Mouse (Mus musculus) hindbrain, embryonic 14.5 days (tissue): ENCODE results near the gene Smco2. TPM values are rescaled to one million over a fixed set of nuclear protein-coding genes. Genes with fewer than 3 reads are reported as not detected.
A peak's percentile ranks its signal among the peaks of the same experiment; 100 is the strongest.

Experiments used
- ATAC-seq: fragments of 200-750 bp; cut with Nextera tagmentation; 2 replicates; pipeline ENCODE4 v1.8.0; 2017; ENCODE audit warnings: moderate number of reproducible peaks, mild to moderate bottlenecking, moderate TSS enrichment, moderate library complexity; ENCODE audit not compliant: low FRiP score
- DNase-seq: peaks from one replicate; pipeline ENCODE4 v3.0.0-alpha.2; 2015; ENCODE audit warnings: low spot score
- H3K27ac ChIP-seq: fragments of 300-500 bp; sonication (generic); 2 replicates; pipeline ENCODE4 v1.5.1; 2014; ENCODE audit warnings: mild to moderate bottlenecking, moderate library complexity
- H3K27me3 ChIP-seq: fragments of 300-500 bp; sonication (generic); 2 replicates; pipeline ENCODE4 v1.6.1; 2014; ENCODE audit warnings: mild to moderate bottlenecking, low read length, mixed read lengths; ENCODE audit not compliant: control insufficient read depth, insufficient read depth
- H3K36me3 ChIP-seq: fragments of 300-500 bp; sonication (generic); replicated peaks from 2 replicates; pipeline ENCODE4 v1.6.1; 2014; ENCODE audit not compliant: control insufficient read depth, insufficient read depth
- H3K4me1 ChIP-seq: fragments of 300-500 bp; sonication (generic); replicated peaks from 2 replicates; pipeline ENCODE4 v1.6.1; 2014; ENCODE audit warnings: antibody characterized with exemption, low read length, mixed read lengths; ENCODE audit not compliant: control insufficient read depth, insufficient read depth
- H3K4me2 ChIP-seq: fragments of 300-500 bp; sonication (generic); replicated peaks from 2 replicates; pipeline ENCODE4 v1.6.1; 2014; ENCODE audit warnings: mild to moderate bottlenecking, moderate library complexity
- H3K4me3 ChIP-seq: fragments of 300-500 bp; sonication (generic); replicated peaks from 2 replicates; pipeline ENCODE4 v1.5.1; 2014; ENCODE audit warnings: mild to moderate bottlenecking, low read length
- H3K9ac ChIP-seq: fragments of 300-500 bp; sonication (generic); 2 replicates; pipeline ENCODE4 v1.6.1; 2014
- H3K9me3 ChIP-seq: fragments of 300-500 bp; sonication (generic); 2 replicates; pipeline ENCODE4 v1.6.1; 2016; ENCODE audit warnings: low read length; ENCODE audit not compliant: control insufficient read depth
- WGBS: fragments of 180-500 bp; shearing (Covaris S2); extraction: QIAGEN DNeasy Blood & Tissue Kit; methylation state at CpG from one replicate; pipeline ENCODE4 v1.1.7; 2014; 5-methylcytosine and 5-hydroxymethylcytosine counted together
- polyA plus RNA-seq: library from polyadenylated mRNA; unstranded; fragments of >200 nt; fragmentation: Nextera tagmentation; extraction: Ambion mirVana; gene quantifications from 2 replicates; pipeline ENCODE4 v1.2.1, GENCODE M21; 2014

Gene Smco2
- polyA plus RNA-seq, result not detected in 2 replicates

DNA sequence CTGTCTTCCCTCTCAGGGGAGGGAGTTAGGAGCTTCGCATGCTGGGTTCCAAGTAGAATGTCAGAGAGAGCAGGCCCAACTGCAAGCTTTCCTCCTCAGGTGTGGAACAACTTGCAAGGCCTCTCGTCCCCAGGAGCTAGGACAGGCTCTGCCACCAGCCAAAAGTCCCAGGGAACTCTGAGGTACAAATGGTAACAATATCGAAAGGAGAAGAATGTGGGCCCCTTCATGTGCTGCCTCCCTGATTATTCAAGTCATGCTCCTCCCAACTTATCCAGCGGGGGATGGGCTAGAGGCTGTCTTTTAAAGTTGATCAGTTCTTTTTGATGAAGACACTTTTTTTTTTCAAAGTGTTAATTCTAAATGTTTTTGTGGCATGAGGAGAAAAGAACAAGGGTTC, at the start of gene Smco2:
Gene Smco2, plus strand, starts transcription at position 55 of the 400 bp plus-strand sequence.
- Histone ChIP-seq H3K9me3 (no peaks in the 10 kb centered on the region), H3K27ac (no peak within 1 kb of the TSS), H3K27me3 (no peaks in the 10 kb centered on the region), H3K36me3 (no peaks in the 10 kb centered on the region), H3K4me3 (no peak within 1 kb of the TSS), H3K4me1 (no peaks in the 10 kb centered on the region), H3K9ac (no peak within 1 kb of the TSS), H3K4me2 (no peak within 1 kb of the TSS)
- WGBS, result 65% methylated on average over 4 of the region's 4 CpGs
- no peak for ATAC-seq
- DNase-seq, result no peak

DNA sequence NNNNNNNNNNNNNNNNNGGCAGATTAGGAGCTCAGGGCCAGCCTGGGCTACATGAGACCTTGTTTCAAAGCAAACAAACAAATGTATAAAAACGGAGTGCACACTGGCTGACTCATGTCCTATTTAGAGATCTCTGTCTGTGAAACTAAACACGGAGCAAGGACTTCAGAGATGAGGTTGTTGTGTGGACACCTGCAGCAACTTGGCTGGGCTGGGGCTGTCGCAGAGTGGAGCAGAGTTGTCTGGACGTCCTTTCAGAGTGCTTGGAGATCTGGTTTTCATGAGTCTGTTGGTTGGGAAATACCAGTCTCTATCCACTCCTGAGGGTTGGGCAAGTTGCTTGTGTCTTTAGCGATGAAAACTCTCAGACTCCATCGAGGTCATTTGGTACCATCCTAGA, 39.9 kb upstream of the Smco2 start:
- Histone ChIP-seq H3K4me3 (no peak overlapping the region), H3K9ac (no peak overlapping the region), H3K4me2 (no peak overlapping the region), H3K27ac (no peak overlapping the region), H3K4me1 (no peaks in the 10 kb centered on the region), H3K9me3 (no peaks in the 10 kb centered on the region), H3K36me3 (no peaks in the 10 kb centered on the region; the same call in 1 of the 2 replicates), H3K27me3 (no peaks in the 10 kb centered on the region)
- no peak for ATAC-seq
- DNase-seq, result no peak
- WGBS, result 92% methylated on average over 6 of the region's 6 CpGs

- ATAC-seq, result no peak
- H3K27me3 ChIP-seq, result no peaks in the 10 kb centered on the region
- H3K4me3 ChIP-seq, result no peak overlapping the region
- no peak overlapping the region for H3K27ac ChIP-seq
- H3K9ac ChIP-seq, result no peak overlapping the region
- no peaks in the 10 kb centered on the region for H3K4me1 ChIP-seq
- no peak overlapping the region for H3K4me2 ChIP-seq
- no peaks in the 10 kb centered on the region; the same call in 1 of the 2 replicates for H3K36me3 ChIP-seq
- H3K9me3 ChIP-seq, result no peaks in the 10 kb centered on the region
- no peak for DNase-seq
- WGBS, result 92% methylated on average over 5 of the region's 5 CpGs
Measured at GRCm38 (mm10) chr6:146813007-146813406, 36.9 kb upstream of the Smco2 start.

DNA sequence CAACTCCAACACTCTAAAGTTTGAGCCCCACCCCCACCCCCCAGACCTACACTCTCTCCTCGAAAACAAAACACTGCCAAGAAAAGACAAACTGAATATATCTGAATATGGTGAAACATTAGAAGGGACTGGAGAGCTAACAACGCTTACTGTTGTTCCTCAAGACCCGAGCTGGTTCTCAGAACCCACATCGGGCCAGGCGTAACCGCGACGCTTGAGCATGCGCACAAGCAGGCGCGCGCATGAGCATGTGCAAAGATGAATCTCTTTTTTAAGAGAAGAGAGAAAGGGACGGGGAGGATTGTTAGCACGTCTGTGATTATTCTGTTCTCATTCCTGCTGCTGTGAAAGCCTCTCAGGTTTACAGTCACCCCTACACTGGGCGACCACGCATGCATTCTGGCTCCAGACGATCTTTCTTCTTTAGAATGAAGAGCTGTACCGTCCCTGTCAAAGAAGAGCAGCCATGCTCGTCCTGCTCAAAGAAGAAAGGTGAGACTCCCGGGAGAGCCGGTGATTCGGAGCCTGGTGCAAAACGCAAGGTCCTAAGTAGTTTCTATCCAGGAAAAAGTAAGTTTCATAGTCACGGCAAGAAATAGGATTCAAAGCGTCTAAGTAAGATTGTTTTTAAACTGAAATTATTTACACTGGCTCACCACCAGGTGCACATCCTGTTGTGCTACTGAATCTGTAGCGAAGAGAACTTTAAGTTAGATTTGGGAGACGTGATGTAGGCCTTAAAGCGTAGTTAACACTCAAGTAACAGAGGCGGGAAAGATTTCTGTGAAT, 29.5 kb upstream of the Smco2 start:
- no peaks in the 10 kb centered on the region for H3K9me3 ChIP-seq
- H3K4me1 ChIP-seq, result no peaks in the 10 kb centered on the region
- DNase-seq, result no peak
- no peak overlapping the region for H3K4me3 ChIP-seq
- H3K36me3 ChIP-seq, result no peaks in the 10 kb centered on the region
- no peak overlapping the region for H3K27ac ChIP-seq
- 84% methylated on average over 29 of the region's 29 CpGs for WGBS
- no peak overlapping the region for H3K4me2 ChIP-seq
- no peak overlapping the region for H3K9ac ChIP-seq
- ATAC-seq, result no peak
- H3K27me3 ChIP-seq, result no peaks in the 10 kb centered on the region

- Histone ChIP-seq H3K4me2 (no peak overlapping the region), H3K9ac (no peak overlapping the region), H3K9me3 (no peaks in the 10 kb centered on the region), H3K4me1 (no peaks in the 10 kb centered on the region), H3K36me3 (no peaks in the 10 kb centered on the region), H3K4me3 (no peak overlapping the region), H3K27ac (no peak overlapping the region), H3K27me3 (no peaks in the 10 kb centered on the region)
- WGBS, result 96% methylated on average over 13 of the region's 13 CpGs
- ATAC-seq (no peak), DNase-seq (no peak)
Measured at GRCm38 (mm10) chr6:146821958-146822357, 27.9 kb upstream of the Smco2 start.

DNA sequence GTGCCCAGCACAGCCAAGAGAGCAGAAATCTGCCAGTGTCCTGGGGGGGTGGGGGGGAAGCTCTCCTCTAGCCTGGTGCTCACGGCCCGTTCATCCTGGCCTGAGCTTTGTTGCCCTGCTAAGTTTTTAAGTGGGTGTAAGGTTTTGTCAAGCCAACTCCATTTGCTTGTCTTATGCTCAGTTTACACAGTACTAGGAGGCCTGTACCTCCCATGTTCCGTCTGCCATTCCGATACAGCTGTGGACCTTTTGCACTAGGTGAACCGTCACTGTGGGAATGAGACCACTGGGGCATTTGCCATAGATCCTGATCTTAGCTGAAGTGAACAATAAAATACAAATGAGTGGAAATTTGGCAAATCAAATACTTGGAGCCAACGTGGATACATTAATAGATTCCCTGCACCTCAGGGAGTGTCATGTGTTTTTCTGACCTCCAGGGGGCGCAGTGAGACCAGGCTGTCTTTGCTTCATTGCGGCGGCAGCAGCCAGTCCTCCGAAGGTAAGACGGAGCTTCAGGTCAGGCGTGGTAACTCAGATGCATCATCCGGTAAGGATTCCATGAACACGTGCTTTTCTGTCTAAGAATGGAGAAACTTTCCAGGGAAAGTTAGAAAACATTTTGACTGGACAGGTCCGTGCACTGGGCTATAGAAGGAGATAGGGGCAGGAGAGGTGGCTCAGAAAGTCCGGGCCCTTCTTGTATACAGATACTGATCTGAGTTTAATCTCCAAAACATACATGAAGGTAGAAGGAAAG, 25.0 kb upstream of the Smco2 start:
- H3K9ac ChIP-seq, result no peak overlapping the region
- H3K9me3 ChIP-seq, result no peaks in the 10 kb centered on the region
- peak; percentile 66; the same call in 1 of the 2 replicates for ATAC-seq
- WGBS, result 43% methylated on average over 16 of the region's 16 CpGs
- no peak overlapping the region for H3K4me3 ChIP-seq
- DNase-seq, result peak; percentile 81
- no peaks in the 10 kb centered on the region for H3K27me3 ChIP-seq
- no peaks in the 10 kb centered on the region for H3K36me3 ChIP-seq
- H3K4me2 ChIP-seq, result no peak overlapping the region
- no peak overlapping the region for H3K27ac ChIP-seq
- H3K4me1 ChIP-seq, result no peaks in the 10 kb centered on the region

DNA sequence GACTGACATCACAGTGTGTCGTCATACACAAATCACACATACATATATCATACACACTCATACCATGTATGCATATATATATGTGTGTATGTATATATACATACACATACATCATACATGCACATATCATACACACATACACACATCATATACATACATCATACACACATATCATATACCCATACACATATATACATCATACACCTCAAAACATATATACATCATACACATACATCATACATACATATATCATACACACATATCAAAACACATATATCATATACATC, 24.5 kb upstream of the Smco2 start:
- Histone ChIP-seq H3K4me1 (no peaks in the 10 kb centered on the region), H3K4me2 (no peak overlapping the region), H3K27me3 (no peaks in the 10 kb centered on the region), H3K36me3 (no peaks in the 10 kb centered on the region), H3K9me3 (no peaks in the 10 kb centered on the region), H3K4me3 (no peak overlapping the region), H3K9ac (no peak overlapping the region), H3K27ac (no peak overlapping the region)
- WGBS, result 84% methylated on average over 1 of the region's 1 CpGs
- ATAC-seq, result 0 out of 2 replicates have a peak, but pooled peaks have one; percentile 27
- no peak for DNase-seq

DNA sequence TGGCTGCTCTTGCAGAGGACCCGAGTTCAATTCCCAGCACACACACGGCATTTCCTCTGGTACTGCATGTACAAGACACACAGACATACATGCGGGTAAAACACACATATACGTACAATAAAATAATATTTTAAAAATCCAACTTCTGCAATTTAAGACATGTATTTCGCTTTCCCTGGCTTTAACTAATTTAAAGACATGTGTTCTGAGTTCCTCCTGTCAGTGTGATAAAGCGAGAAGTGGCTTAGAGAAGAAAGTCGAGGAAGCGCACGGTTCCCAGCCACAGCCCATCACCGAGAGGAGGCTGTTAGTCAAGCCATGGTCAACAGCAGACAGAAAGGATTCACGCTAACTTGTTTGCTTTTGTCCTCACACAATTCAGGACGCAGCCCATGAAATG, 18.6 kb upstream of the Smco2 start:
- Histone ChIP-seq H3K9me3 (no peaks in the 10 kb centered on the region), H3K9ac (no peak overlapping the region), H3K27me3 (no peaks in the 10 kb centered on the region), H3K27ac (no peak overlapping the region), H3K4me3 (no peak overlapping the region), H3K4me2 (no peak overlapping the region), H3K36me3 (no peaks in the 10 kb centered on the region), H3K4me1 (no peaks in the 10 kb centered on the region)
- no peak for DNase-seq
- WGBS, result 76% methylated on average over 12 of the region's 12 CpGs
- ATAC-seq, result no peak

DNA sequence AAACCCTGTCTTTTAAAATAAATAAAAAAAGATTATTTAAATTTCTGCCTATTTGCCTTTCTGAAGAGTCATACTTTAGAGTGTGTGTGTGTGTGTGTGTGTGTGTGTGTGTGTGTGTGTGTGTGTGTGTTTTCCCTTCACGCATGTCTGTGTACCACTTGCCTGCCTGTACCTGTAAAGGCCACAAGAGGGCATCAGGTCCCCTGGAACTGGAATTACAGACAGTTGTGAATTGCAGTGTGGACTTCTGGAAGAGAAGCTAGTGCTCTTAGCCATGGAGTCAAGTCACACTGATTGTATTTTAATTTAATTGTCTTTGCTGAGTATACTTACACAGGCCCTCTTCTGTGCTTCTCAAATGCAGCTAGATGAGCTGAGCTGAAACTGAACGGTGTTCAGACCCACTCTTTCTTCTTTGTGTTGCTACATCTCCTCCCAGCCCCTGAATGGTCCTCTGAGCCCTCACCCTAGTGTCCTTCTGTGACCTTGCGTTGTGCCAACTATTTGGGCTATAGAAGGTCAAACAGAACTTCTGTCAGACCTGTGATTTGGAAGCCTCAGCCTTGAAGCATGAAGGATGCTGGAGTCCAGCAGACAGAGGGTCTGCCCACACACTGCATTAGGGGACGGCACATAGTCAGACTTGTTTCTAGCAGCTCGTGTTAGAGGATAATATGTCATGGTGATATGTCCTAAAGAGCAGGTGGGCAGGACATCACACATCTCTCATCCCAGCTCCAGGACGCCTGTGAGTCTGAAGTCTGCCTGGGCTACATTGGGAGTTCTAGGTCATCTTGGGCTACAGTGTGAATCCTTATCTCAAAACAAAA, 16.2 kb upstream of the Smco2 start:
- no peaks in the 10 kb centered on the region for H3K36me3 ChIP-seq
- no peaks in the 10 kb centered on the region for H3K27me3 ChIP-seq
- H3K4me1 ChIP-seq, result no peaks in the 10 kb centered on the region
- ATAC-seq, result peak; percentile 81
- no peak overlapping the region for H3K4me3 ChIP-seq
- no peak overlapping the region for H3K9ac ChIP-seq
- H3K27ac ChIP-seq, result no peak overlapping the region
- DNase-seq, result peak; percentile 75
- 76% methylated on average over 6 of the region's 6 CpGs for WGBS
- H3K9me3 ChIP-seq, result no peaks in the 10 kb centered on the region
- H3K4me2 ChIP-seq, result no peak overlapping the region
